Mouse (Mus musculus): ENCODE results near the gene Mad1l1. TPM values are rescaled to one million over a fixed set of nuclear protein-coding genes. Genes with fewer than 3 reads are reported as not detected.

Mad1l1 gene
- total and polyA plus RNA-seq, 3 experiments, result 40.5 to 65.2 TPM; not detected in 1

- Histone ChIP-seq H3K36me3 (ENCODE audit: control insufficient read depth in 1 of 2, insufficient read depth in 2 of 2, low read length in 2 of 2) (peaks cover 0 to 2% of the 10 kb centered on the region in 2 experiments; a peak in 1 of 4 replicates), H3K27me3 (ENCODE audit: control insufficient read depth in 1 of 2, insufficient read depth in 2 of 2, low read length in 2 of 2) (no peaks in the 10 kb centered on the region), H3K4me3 (ENCODE audit: control insufficient read depth in 1 of 2, insufficient read depth in 1 of 2, low read depth in 2 of 2, low read length in 2 of 2) (no peak overlapping the region), H3K9me3 (replicated peaks; ENCODE audit: insufficient read depth, low read length) (no peaks in the 10 kb centered on the region), H3K9ac (ENCODE audit: control insufficient read depth, low read depth, low read length, poor library complexity, severe bottlenecking) (no peak overlapping the region), H3K4me1 (ENCODE audit: control insufficient read depth in 1 of 2, insufficient read depth in 2 of 2, low read length in 2 of 2) (no peaks in the 10 kb centered on the region), H3K27ac (ENCODE audit: control insufficient read depth, low read depth, low read length) (no peak overlapping the region), H3K79me2 (ENCODE audit: control insufficient read depth, insufficient read depth, low read length, poor library complexity) (no peaks in the 10 kb centered on the region)
- TF ChIP-seq JUND (IDR thresholded peaks at IDR 0.05; ENCODE audit: low read depth, low read length) (no peak), GABPA (IDR thresholded peaks at IDR 0.05; ENCODE audit: low read depth, low read length) (no peak), TCF12 (IDR thresholded peaks at IDR 0.05; ENCODE audit: low read depth, low read length) (no peak), MAX (IDR thresholded peaks at IDR 0.05; ENCODE audit: low read length) (no peak), MXI1 (IDR thresholded peaks at IDR 0.05; ENCODE audit: low read depth, low read length) (no peak), NELFE (IDR thresholded peaks at IDR 0.05; ENCODE audit: low read depth, low read length) (no peak), SIN3A (IDR thresholded peaks at IDR 0.05; ENCODE audit: low read length) (no peak), USF2 (IDR thresholded peaks at IDR 0.05; ENCODE audit: borderline replicate concordance in 1 of 2, insufficient read depth in 1 of 2, low read depth in 1 of 2, low read length in 2 of 2) (no peak), ELF1 (IDR thresholded peaks at IDR 0.05; ENCODE audit: low read depth, low read length) (no peak), NRF1 (IDR thresholded peaks at IDR 0.05; ENCODE audit: insufficient read depth, low read depth, low read length, poor library complexity, severe bottlenecking) (no peak), MAFK (IDR thresholded peaks at IDR 0.05; ENCODE audit: borderline replicate concordance, low read depth, low read length) (no peak), UBTF (IDR thresholded peaks at IDR 0.05; ENCODE audit: borderline replicate concordance, insufficient read depth, low read depth, low read length) (no peak), MYC (IDR thresholded peaks at IDR 0.05; ENCODE audit: low read depth, low read length) (no peak), GATA1 (IDR thresholded peaks at IDR 0.05; ENCODE audit: low read depth, low read length) (no peak), SMC3 (IDR thresholded peaks at IDR 0.05; ENCODE audit: low read depth, low read length) (no peak), RCOR1 (IDR thresholded peaks at IDR 0.05; ENCODE audit: low read depth, low read length) (no peak)
- no peak for DNase-seq (ENCODE audit: low read depth, low spot score)
Observed at GRCm38 (mm10) chr5:140066281-140066680, 255.1 kb downstream of the Mad1l1 start.

- Histone ChIP-seq H3K36me3 (ENCODE audit: control insufficient read depth in 1 of 2, insufficient read depth in 2 of 2, low read length in 2 of 2) (peaks cover 0 to 2% of the 10 kb centered on the region in 2 experiments; a peak in 1 of 4 replicates), H3K79me2 (ENCODE audit: control insufficient read depth, insufficient read depth, low read length, poor library complexity) (no peaks in the 10 kb centered on the region), H3K27ac (ENCODE audit: control insufficient read depth, low read depth, low read length) (no peak overlapping the region), H3K4me1 (ENCODE audit: control insufficient read depth in 1 of 2, insufficient read depth in 2 of 2, low read length in 2 of 2) (no peaks in the 10 kb centered on the region), H3K9me3 (replicated peaks; ENCODE audit: insufficient read depth, low read length) (no peaks in the 10 kb centered on the region), H3K27me3 (ENCODE audit: control insufficient read depth in 1 of 2, insufficient read depth in 2 of 2, low read length in 2 of 2) (no peaks in the 10 kb centered on the region), H3K9ac (ENCODE audit: control insufficient read depth, low read depth, low read length, poor library complexity, severe bottlenecking) (no peak overlapping the region), H3K4me3 (ENCODE audit: control insufficient read depth in 1 of 2, insufficient read depth in 1 of 2, low read depth in 2 of 2, low read length in 2 of 2) (no peak overlapping the region)
- TF ChIP-seq CHD1 (IDR thresholded peaks at IDR 0.05; ENCODE audit: low read depth, low read length) (no peak), EP300 (IDR thresholded peaks at IDR 0.05; ENCODE audit: low read depth in 1 of 2, low read length in 2 of 2) (no peak), RAD21 (IDR thresholded peaks at IDR 0.05; ENCODE audit: low read depth, low read length) (no peak), RCOR1 (IDR thresholded peaks at IDR 0.05; ENCODE audit: low read depth, low read length) (no peak), KAT2A (conservative IDR thresholded peaks at IDR 0.05; ENCODE audit: low read depth, low read length) (no peak), MYC (IDR thresholded peaks at IDR 0.05; ENCODE audit: low read depth, low read length) (no peak), MEF2A (IDR thresholded peaks at IDR 0.05; ENCODE audit: extremely low read depth, insufficient replicate concordance, low read depth, low read length, poor library complexity, severe bottlenecking) (no peak)
- no peak for DNase-seq (ENCODE audit: low read depth, low spot score)
Observed at GRCm38 (mm10) chr5:140065281-140065945, 255.9 kb downstream of the Mad1l1 start.

Data from MEL (cell line).